Mouse (Mus musculus): ENCODE measurements at regions not wholly inside any gene's neighbourhood (a gene's known extent, or its start where the extent isn't known, plus 50 kb on each side); places are given as distances from the start of the nearest gene placed in this dataset.

DNA sequence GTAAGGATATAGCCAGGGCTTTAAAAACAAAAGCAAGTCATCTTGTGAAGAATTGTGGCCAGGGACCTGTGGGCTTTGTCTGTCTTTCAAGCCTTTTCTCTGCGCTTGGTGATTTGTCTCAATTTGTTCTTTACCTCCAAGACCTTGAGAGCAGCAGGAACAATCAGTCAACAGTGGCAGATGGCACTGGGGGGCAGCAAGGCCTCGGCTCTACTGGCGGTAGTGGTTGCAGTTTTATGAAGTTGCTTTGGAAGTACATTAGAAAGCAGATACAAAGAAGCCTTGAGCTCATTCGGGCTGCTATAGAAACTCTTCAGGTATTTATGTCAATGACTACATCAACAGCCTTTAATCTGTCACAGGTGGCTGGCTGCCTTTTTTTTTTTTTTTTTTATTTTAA is 171.9 kb upstream of the Ccdc122 start:
- no peak for TF ChIP-seq CTCF (IDR thresholded peaks at IDR 0.05; ENCODE audit: low read depth)
- TF ChIP-seq EP300 (IDR thresholded peaks at IDR 0.05; ENCODE audit: low read depth), result no peak
